Mouse (Mus musculus): ENCODE data around the gene 1700016K19Rik. TPM values are rescaled to one million over a fixed set of nuclear protein-coding genes. Genes with fewer than 3 reads are reported as not detected.

1700016K19Rik gene
- polyA plus RNA-seq (2015; fragmentation: Nextera tagmentation; extraction: Ambion mirVana) = not detected in 2 replicates

GRCm38 (mm10) chr11:75999440-76000155 lies at the start of gene 1700016K19Rik:
Gene 1700016K19Rik, plus strand, starts transcription at chr11:75999912.

GRCm38 (mm10) chr11:76027139-76028071 lies 27.7 kb downstream of the 1700016K19Rik start, which contains the start of gene Rflnb:
Gene Rflnb, minus strand, starts transcription at chr11:76027782.

Other genes starting within 250 kb of the 1700016K19Rik start
- 0.07 and 0.08 TPM in 2 replicates for gene Doc2b, start 203.9 kb upstream of the 1700016K19Rik start, polyA plus RNA-seq (2015; fragmentation: Nextera tagmentation; extraction: Ambion mirVana)
- 4.1 and 5.5 TPM in 2 replicates for gene Rph3al, start 61.5 kb upstream of the 1700016K19Rik start, polyA plus RNA-seq (2015; fragmentation: Nextera tagmentation; extraction: Ambion mirVana)
- 24.3 and 31.9 TPM in 2 replicates for gene Rflnb, start 27.9 kb downstream of the 1700016K19Rik start, polyA plus RNA-seq (2015; fragmentation: Nextera tagmentation; extraction: Ambion mirVana)
- 22.4 and 22.7 TPM in 2 replicates for gene Vps53, start 179.7 kb downstream of the 1700016K19Rik start, polyA plus RNA-seq (2015; fragmentation: Nextera tagmentation; extraction: Ambion mirVana)
- 8.9 and 14.6 TPM in 2 replicates for gene Fam57a, start 179.8 kb downstream of the 1700016K19Rik start, polyA plus RNA-seq (2015; fragmentation: Nextera tagmentation; extraction: Ambion mirVana)
- gene Dbil5, start 217.7 kb downstream of the 1700016K19Rik start, polyA plus RNA-seq (2015; fragmentation: Nextera tagmentation; extraction: Ambion mirVana) = 0.27 and 0.57 TPM in 2 replicates
- 4.5 and 7.6 TPM in 2 replicates for gene Gemin4, start 217.8 kb downstream of the 1700016K19Rik start, polyA plus RNA-seq (2015; fragmentation: Nextera tagmentation; extraction: Ambion mirVana)
- 30.7 and 32.4 TPM in 2 replicates for gene Mrm3, start 243.8 kb downstream of the 1700016K19Rik start, polyA plus RNA-seq (2015; fragmentation: Nextera tagmentation; extraction: Ambion mirVana)
- 63.2 and 75.6 TPM in 2 replicates for gene Glod4, start 243.8 kb downstream of the 1700016K19Rik start, polyA plus RNA-seq (2015; fragmentation: Nextera tagmentation; extraction: Ambion mirVana)